Mouse (Mus musculus): ENCODE measurements around the gene Gm20905. TPM values are rescaled to one million over a fixed set of nuclear protein-coding genes. Genes with fewer than 3 reads are reported as not detected.
"Not testable (repeated sequence)": the region's sequence is repeated elsewhere in the genome, so short reads cannot be mapped to it uniquely, and the experiment has no call there.

Gm20905 gene
- not detected for total RNA-seq (2021)
- long read RNA-seq, experiment 1: 0 reads
- long read RNA-seq, experiment 2: 0 reads

DNA sequence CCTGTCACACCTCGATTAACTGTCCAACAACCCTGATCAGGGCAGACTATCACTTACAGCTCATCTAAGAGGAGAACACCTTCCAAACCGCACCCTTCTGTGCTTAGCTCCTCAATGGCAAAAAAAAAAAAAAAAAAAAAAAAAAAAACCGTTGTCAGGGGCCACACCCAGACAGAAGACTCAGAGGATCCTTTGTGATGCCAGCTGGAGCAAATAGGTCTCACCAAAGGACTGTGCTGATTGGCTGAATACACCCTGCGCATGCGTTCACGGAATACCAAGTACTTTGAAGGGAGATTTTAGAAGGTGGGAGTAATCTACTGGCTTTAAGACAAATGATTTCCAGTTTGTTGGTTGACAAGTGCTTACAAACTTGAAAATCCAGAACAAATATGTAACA, at the start of gene Gm20905:
TSS of gene Gm20905 (minus strand) at position 101 of the 400 bp plus-strand sequence.
- intact Hi-C loops (cut with DNase I); DNase-seq (ENCODE audit: low spot score in 2 of 2): not testable (repeated sequence)

All from left cerebral cortex, postnatal 14 days (tissue).